Mouse (Mus musculus) spleen, embryonic (tissue): ENCODE data around the gene Mpzl1.

Experiments used
- CTCF ChIA-PET: fragments of 350-600 bp; sonication (Branson Sonifier 250); formaldehyde crosslinking; loops from one replicate; lab custom pipeline; 2022; lab: Charles Lee

Gene Mpzl1

GRCm38 (mm10) chr1:165658602-165659001, 24.3 kb upstream of the Mpzl1 start:
- CTCF ChIA-PET: interaction anchor here (0.6 kb wide), 3 partner anchors 10 to 190 kb away, joined by 3 read pairs; no protein-coding TSS in a partner anchor

- CTCF ChIA-PET: interaction anchor here (1.2 to 1.5 kb wide), 2 partner anchors 10 to 14 kb away, joined by 3 to 4 read pairs; no protein-coding TSS in a partner anchor
Observed at GRCm38 (mm10) chr1:165655482-165655881, 21.1 kb upstream of the Mpzl1 start.

GRCm38 (mm10) chr1:165655022-165655421, 20.7 kb upstream of the Mpzl1 start:
- CTCF ChIA-PET: interaction anchor here (0.6 to 1.5 kb wide), 3 partner anchors 9 to 80 kb away, joined by 3 to 4 read pairs (median 3); no protein-coding TSS in a partner anchor

GRCm38 (mm10) chr1:165653126-165653885, 19.0 kb upstream of the Mpzl1 start:
- CTCF ChIA-PET: no interaction called here

- CTCF ChIA-PET: interaction anchor here (0.6 kb wide), 1 partner anchor 223 kb away, joined by 6 read pairs; no protein-coding TSS in a partner anchor
Observed at GRCm38 (mm10) chr1:165652507-165652906, 18.2 kb upstream of the Mpzl1 start.

- CTCF ChIA-PET: interaction anchor here (1.0 kb wide), 1 partner anchor 49 kb away, joined by 4 read pairs; no protein-coding TSS in a partner anchor
Observed at GRCm38 (mm10) chr1:165651158-165651557, 16.8 kb upstream of the Mpzl1 start.

- CTCF ChIA-PET: interaction anchor here (0.7 kb wide), 2 partner anchors 13 to 132 kb away, joined by 3 to 4 read pairs; no protein-coding TSS in a partner anchor
Observed at GRCm38 (mm10) chr1:165645102-165645501, 10.8 kb upstream of the Mpzl1 start.

GRCm38 (mm10) chr1:165643735-165644134, 9.4 kb upstream of the Mpzl1 start:
- CTCF ChIA-PET: interaction anchor here (0.6 kb wide), 1 partner anchor 54 kb away, joined by 9 read pairs; no protein-coding TSS in a partner anchor

- CTCF ChIA-PET: interaction anchor here (0.6 kb wide), 1 partner anchor 54 kb away, joined by 9 read pairs; no protein-coding TSS in a partner anchor
Observed at GRCm38 (mm10) chr1:165642780-165643311, 8.5 kb upstream of the Mpzl1 start.

GRCm38 (mm10) chr1:165641786-165642771, 7.7 kb upstream of the Mpzl1 start:
- CTCF ChIA-PET: interaction anchor here (0.6 to 1.4 kb wide), 5 partner anchors 11 to 360 kb away, joined by 3 read pairs; no protein-coding TSS in a partner anchor

GRCm38 (mm10) chr1:165641271-165641771, 7.0 kb upstream of the Mpzl1 start:
- CTCF ChIA-PET: interaction anchor here (0.6 to 1.4 kb wide), 5 partner anchors 10 to 360 kb away, joined by 3 read pairs; no protein-coding TSS in a partner anchor

- CTCF ChIA-PET: no interaction called here
Observed at GRCm38 (mm10) chr1:165636289-165636688, 2.0 kb upstream of the Mpzl1 start.

GRCm38 (mm10) chr1:165635055-165635897, 938 bp upstream of the Mpzl1 start:
- CTCF ChIA-PET: no interaction called here

GRCm38 (mm10) chr1:165633345-165633744, 993 bp downstream of the Mpzl1 start:
- CTCF ChIA-PET: interaction anchor here (0.7 kb wide), 1 partner anchor 236 kb away, joined by 5 read pairs; no protein-coding TSS in a partner anchor

GRCm38 (mm10) chr1:165631136-165631535, 3.2 kb downstream of the Mpzl1 start:
- CTCF ChIA-PET: interaction anchor here (1.0 kb wide), 1 partner anchor 10 kb away, joined by 3 read pairs; no protein-coding TSS in a partner anchor

GRCm38 (mm10) chr1:165629975-165630374, 4.4 kb downstream of the Mpzl1 start:
- CTCF ChIA-PET: no interaction called here

GRCm38 (mm10) chr1:165628603-165629002, 5.7 kb downstream of the Mpzl1 start:
- CTCF ChIA-PET: no interaction called here

- CTCF ChIA-PET: no interaction called here
Observed at GRCm38 (mm10) chr1:165625896-165626295, 8.4 kb downstream of the Mpzl1 start.

- CTCF ChIA-PET: no interaction called here
Observed at GRCm38 (mm10) chr1:165625058-165625457, 9.3 kb downstream of the Mpzl1 start.

- CTCF ChIA-PET: no interaction called here
Observed at GRCm38 (mm10) chr1:165618201-165618624, 16.1 kb downstream of the Mpzl1 start.
